Mouse (Mus musculus): ENCODE results near the gene Mip.
"Not testable (repeated sequence)": the region's sequence is repeated elsewhere in the genome, so short reads cannot be mapped to it uniquely, and the experiment has no call there.

Mip gene

DNA sequence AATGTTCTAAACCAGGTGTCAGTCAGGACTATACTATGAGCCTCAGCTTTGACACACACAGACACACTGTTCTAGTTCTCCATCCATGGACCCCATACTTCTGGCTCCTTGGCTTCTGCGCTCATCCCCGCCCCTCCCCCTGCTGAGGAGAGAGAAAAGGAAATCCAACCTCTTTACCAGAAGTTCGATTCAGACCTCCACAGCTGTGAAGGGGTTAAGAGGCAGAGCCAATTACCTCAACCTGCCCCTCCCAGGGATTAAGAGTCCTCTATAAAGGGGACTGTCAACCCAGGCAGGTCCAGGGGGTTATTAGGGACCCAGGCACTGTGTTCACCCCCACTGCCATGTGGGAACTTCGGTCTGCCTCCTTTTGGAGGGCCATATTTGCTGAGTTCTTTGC, at the start of gene Mip:
TSS of gene Mip (plus strand) at position 301 of the 400 bp plus-strand sequence.
- no peak for DNase-seq (ENCODE audit: low read depth in 2 of 2, low spot score in 2 of 2)

DNA sequence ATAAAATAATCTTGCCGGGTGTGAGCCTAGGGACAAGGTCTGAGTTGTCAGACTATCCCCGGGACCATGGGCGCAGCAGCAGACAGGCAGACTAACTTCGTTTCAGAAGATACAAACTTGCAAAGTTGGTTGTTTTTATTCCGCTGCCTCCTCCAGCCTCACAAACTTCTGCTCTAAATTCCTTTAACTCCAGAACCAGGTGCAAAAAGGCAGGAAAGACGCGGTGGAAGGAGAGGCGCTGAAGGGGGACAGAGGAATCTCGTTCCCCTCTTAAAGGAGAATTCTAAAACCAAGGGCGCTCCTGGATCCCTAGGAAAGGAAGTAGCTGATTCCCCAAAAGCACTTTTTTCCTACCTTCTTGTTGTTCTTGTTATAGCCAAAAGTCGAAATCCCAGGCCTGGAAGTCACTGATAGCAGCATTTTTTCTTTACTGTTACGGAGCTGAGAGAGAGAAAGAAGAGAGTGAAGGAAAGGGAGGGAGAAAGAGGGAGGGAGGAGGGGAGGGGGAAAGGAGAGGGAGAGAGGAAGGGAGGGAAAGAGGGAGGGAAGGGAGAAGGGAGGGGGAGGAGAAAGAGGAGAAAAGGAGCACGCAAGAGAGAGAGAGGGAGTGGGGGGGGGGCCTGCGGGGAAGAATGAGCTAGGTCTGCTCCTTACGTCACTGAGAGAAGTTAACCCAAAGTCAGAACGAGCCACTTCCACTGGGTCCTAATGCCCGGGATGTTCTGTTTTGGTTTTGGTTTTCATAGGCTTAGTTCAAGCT, 49.5 kb upstream of the Mip start:
- DNase-seq (ENCODE audit: low read depth in 2 of 2, low spot score in 2 of 2): peak; percentile 24 to 70

DNA sequence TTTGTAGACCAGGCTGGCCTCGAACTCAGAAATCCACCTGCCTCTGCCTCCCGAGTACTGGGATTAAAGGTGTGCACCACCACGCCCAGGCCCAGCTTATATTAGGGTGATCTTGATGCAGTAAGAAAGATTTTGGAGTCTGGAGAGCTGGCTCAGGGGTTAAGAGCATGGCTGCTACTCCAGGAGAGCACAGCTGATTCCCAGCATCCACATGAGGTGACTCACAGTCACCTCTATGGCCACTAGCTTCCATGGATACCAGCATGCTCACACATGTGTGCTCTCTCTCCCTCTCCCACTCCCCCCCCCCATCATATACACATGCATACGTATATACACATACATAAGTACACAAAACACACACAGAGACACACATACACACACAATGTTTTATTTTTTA, 48.3 kb upstream of the Mip start:
- no peak for DNase-seq (ENCODE audit: low read depth in 2 of 2, low spot score in 2 of 2)

DNA sequence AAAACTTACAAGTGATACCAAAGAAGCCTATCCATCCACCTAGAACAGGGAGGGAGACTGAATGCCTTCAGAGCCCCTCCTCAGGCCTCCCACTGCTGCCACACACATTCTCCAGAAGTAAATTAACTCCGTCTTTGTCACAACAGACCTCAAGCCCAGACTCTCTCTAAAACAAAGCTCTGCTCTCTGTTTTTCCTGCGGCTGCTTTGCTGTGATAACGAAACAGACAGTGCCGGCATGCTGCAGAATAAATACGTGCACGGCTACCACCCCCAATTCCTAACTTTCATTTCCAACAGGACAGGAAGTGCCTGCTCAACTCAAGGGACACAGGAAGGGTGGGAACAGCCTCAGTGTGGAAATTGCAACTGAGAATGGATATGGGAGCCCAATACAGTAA, 45.6 kb upstream of the Mip start, which contains the start of gene Rbms2:
TSS of gene Rbms2 (minus strand) at position 309 of the 400 bp plus-strand sequence.
- DNase-seq (ENCODE audit: low read depth in 2 of 2, low spot score in 2 of 2): no peak

DNA sequence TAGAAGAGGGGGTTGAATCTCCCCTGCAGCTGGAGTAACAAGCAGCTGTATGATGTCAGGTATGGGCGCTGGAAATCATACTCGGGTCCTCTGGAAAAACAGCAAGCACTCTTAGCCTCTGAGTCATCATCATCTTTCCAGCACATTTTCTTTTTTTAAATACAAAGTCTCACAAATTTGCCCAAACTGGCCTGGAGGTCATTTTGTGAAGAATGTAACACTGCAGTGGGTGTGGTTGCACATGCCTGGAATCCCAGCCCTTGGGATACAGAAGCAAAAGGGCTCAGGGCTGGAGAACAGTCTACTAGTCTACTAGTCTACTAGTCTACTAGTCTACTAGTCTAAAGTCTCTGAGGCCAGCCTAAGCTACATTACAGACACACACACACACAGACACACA, 41.3 kb upstream of the Mip start:
- no peak for DNase-seq (ENCODE audit: low read depth in 2 of 2, low spot score in 2 of 2)

DNA sequence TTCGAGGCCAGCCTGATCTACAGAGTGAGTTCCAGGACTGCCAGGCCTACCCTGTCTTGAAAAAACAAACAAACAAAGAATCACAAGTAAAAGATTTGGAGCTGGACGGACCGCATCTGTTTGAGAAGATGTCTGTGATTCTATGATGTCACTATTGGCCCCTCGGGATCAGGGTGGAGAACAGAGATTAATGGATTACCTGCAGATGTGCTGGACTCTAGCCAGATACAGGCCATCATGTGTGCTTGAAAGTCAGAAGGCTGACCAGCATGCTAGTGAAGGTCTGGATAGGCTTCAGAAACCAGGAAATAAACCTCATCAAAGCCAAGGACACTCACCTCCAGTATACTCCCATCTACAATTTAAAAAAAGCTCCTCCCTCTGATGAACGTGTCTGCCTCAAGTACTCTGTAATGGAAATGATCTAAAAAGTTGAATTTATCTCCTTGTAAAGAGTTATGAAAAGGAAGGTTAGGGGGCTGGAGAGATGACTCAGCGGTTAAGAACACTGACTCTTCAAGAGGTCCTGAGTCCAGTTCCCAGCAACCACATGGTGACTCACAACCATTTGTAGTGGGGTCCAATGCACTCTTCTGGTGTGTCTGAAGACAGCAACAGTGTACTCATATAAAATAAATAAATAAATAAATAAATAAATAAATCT, 40.2 kb upstream of the Mip start:
- DNase-seq (ENCODE audit: low read depth in 2 of 2, low spot score in 2 of 2): no peak

DNA sequence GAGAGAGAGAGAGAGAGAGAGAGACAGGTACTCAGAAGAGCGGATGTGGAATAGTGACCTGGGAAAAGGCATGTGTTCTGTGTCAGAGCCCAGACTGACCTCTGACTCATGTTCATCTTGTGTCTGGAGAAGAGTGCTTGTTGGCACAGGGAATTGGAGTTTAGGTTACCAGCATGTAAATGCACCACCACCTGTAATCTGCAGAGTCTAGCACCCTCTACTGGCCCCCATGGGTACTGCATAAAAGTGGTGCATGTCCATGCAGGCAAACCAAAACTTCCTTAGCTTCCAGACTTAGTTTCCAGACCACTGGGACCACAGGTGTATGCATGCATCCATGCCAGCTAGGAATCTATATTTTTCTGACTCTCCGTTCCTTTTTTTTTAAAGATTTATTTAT, 39.7 kb upstream of the Mip start:
- DNase-seq (ENCODE audit: low read depth in 2 of 2, low spot score in 2 of 2): peak; percentile 73 to 80

DNA sequence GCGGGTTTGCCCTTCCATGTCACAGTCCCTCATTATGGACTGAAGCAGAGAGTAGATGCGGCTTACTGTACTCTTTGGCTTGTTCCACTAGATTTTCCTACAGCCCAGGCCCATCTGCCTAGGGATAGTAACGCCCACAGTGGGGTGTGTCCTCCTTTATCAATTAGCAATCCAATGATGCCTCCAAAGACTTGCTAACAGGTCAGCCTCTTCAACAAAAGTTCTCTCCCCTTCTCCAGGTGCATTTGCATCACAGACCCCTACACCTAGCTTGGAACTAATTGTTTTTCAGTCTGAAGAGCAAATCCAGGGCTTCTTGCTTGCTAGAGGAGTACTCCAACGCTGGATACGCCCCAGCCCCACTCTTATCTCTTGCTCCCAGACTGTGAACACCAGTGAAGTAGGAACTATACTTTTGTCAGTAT, 38.4 kb upstream of the Mip start:
- no peak for DNase-seq (ENCODE audit: low read depth in 2 of 2, low spot score in 2 of 2)

DNA sequence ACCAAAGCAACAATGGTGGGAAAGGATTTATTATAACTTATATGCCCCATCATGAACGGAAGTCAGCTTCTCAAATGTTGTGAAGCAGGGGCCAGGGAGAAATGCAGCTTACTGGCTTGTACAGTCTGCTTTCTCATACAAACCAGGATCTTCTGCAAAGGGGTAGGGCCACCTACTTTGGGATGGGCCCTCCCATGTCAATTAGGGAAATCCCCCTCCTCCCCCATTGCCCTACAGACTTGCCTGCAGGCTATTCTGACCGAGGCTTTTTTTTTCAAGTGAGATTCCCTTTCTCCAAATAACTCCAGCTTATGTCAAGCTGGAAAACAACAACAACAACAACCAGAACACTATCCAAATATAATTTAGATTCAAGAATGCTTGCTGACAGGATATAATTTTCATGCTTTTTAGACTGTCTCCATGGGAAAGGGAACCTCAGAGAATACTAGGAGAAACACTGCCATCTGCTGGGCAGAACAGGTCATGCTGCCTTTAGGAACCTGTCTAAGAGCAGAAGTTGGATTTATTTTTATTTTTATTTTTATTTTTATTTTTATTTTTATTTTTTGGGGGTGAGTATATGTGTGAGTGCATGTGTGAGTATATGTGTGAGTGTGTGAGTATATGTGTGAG, 37.3 kb upstream of the Mip start:
- DNase-seq (ENCODE audit: low read depth in 2 of 2, low spot score in 2 of 2): peak; percentile 58 to 74

DNA sequence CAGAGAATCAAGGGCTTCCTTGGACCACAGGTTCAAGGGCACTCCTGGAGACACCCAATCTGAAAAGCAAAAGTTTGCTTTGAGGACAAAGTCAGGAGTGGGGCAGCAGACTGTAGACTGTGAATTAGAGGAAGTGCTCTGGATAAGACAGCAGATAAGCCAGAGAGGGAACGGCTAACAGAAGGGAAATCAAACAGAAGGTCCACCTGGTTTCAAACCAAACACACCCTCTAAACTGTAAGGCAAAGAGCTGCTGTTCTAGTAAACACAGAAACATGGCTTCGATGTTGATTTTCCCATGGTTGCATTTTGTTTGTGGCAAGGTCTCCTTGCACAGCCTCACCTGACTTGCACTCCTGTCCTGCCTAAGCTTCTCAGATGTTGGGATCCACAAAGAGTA, 34.2 kb upstream of the Mip start:
- DNase-seq (ENCODE audit: low read depth in 2 of 2, low spot score in 2 of 2): no peak

DNA sequence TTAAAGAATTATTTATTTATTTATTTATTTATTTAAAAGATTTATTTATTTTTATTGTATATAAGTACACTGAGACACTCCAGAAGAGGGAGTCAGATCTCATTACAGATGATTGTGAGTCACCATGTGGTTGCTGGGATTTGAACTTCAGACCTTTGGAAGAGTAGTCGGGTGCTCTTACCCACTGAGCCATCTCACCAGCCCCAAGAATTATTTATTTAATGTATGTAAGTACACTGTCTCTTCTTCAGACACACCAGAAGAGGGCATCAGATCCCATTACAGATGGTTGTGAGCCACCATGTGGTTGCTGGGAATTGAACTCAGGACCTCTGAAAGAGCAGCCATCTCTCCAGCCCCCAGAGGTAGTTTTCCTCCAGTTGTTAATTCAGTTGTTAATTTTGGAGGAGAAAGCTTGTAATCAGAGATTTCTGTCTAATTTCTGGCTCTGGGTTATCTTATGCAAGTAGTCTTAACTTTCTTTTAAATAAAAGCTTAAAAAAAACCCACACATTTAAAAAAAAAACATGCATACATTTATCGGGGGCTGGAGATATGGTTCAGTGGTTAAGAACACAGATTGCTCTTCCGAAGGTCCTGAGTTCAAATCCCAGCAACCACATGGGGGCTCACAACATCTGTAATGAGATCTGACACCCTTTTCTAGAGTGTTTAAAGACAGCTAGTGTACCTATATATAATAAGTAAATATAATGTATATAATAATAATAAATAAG, 33.4 kb upstream of the Mip start:
- not testable (repeated sequence) for DNase-seq (ENCODE audit: low read depth in 2 of 2, low spot score in 2 of 2)

DNA sequence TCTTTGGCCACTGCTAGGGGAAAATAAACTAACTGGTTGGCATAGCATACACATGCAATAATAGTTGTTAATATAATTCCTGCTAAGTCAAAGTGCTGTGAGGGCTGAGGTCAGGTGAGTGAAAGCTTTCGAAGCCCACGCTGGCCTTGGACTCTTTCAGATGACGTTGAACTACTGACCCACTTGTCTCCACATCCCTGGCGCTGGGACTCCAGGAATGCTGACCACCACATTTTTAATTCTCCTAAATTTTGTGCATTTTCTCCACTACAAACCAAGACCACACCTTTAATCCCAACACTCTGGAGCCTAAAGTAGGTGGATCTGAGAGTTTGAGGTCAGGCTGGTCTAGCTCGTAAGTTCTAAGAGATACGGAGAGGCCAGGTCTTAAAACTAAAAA, 32.5 kb upstream of the Mip start:
- no peak for DNase-seq (ENCODE audit: low read depth in 2 of 2, low spot score in 2 of 2)

DNA sequence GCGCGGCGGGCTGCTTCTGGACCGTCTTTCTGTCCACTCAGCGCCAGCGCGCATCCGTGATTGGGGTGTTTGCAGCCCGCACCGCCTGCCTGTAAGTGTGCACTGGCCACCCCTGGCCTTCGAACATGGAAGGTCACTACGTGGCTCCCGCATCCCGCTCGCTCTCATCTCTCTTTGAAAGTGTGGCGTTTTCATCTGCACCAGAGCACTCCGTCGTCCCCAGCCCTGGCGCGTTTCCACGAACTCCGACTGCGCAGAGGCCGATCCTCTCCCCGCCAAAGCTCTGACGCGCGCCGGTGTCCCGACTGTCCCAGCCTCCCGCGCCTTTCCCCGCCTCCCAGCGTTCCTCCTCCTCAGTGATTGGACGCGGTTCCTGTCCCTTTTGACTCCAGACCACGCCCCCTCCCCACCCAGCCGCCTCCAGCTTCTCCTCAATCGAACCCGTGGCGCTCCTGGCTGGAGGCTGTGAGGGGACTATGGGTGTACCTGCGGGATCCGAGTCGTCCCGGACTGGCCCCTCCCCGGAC, 31.6 kb upstream of the Mip start, which contains the start of gene Gls2:
TSS of gene Gls2 (plus strand) at position 434 of the 527 bp plus-strand sequence.
- DNase-seq (ENCODE audit: low read depth in 2 of 2, low spot score in 2 of 2): peak; percentile 50 to 53

DNA sequence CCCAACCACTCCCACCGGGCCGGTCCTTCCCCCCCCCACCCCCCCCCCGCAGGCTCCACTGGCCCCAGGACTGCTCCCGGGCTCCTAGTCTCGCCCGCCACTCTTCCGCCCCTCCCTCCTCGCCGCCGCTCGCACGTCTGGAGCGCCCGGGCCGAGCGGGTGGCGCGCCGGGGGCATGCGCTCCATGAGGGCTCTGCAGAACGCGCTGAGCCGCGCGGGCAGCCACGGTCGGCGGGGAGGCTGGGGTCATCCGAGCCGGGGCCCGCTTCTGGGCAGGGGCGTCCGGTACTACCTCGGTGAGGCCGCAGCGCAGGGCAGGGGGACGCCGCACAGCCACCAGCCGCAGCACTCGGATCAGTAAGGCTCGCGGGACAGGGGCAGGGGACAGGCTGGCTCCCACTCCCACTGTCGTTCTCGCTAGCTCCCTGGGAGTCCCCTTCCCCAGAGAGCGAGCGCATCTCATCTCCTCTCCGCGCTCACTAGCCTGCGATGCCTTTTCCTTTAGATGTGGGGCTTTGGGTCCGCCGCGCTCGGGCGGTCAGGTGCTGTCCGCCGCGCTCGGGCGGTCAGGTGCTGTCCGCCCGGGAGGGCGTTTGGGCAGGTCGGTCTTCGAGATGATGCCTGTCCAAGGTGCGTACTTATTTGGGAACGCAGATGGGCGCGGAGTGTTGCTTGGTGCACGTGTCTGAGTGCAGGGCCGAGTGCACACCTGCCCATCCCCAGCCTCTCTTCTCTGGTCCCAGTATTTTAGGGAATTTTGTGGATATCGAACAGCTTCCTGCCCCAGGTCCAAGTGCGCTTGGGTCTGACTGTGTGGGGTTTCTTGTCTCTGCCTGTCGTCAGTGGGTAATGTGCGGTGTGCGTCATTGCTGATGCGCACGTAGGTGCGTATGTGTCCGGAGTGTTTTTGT, 30.8 kb upstream of the Mip start:
- DNase-seq (ENCODE audit: low read depth in 2 of 2, low spot score in 2 of 2): peak in 1 of 2 experiments; percentile 10

DNA sequence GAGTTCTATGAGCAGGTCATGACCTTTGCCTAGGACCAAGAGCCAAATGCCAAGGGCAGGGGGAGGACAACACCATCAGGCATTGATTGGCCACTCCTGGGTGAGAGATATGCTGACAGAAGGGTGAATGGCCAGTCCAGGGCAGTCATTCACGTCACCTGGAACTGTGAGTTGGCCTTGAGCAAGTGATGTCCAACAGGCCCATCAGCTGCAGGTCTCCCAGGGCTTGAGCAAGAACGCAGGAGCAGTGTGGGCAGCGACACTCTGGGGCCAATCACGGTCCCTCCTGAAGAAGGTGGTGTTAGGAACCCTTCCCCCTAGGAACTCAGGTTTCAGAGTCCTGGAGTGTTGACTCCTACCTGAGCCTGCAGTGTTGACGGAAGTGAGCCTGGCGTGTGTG, 23.8 kb upstream of the Mip start:
- no peak for DNase-seq (ENCODE audit: low read depth in 2 of 2, low spot score in 2 of 2)

DNA sequence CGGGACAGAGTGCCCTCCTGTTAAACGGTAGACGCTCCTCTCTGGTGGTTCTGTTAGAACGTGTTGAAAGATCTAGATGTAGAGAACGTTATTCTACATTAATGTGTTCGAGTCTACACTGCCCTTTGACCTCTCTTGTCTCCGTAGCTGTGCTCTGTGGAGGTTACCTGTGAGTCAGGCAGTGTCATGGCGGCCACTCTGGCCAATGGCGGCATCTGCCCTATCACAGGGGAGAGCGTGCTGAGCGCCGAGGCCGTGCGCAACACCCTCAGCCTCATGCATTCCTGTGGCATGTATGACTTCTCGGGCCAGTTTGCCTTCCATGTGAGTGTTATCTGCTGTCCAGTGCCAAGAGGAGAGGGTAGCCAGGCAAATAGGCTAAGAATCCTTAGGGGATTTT, 20.7 kb upstream of the Mip start:
- DNase-seq (ENCODE audit: low read depth in 2 of 2, low spot score in 2 of 2): no peak

DNA sequence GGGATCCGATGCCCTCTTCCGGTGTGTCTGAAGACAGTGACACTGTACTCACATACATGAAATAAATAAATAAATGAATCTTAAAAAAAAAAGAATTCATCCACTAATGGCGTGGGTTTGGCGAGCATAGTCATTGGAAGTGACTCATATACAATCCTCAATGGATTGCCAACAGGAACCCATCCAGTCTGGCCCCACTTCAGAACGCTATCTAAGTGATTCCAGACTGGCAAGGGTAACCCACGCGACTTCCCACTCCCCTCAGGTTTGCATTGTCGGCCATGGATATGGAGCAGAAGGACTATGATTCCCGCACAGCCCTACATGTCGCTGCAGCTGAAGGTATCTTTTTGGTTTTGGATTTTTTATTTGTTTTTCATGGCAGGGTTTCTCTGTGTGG, 17.3 kb upstream of the Mip start:
- no peak for DNase-seq (ENCODE audit: low read depth in 2 of 2, low spot score in 2 of 2)

DNA sequence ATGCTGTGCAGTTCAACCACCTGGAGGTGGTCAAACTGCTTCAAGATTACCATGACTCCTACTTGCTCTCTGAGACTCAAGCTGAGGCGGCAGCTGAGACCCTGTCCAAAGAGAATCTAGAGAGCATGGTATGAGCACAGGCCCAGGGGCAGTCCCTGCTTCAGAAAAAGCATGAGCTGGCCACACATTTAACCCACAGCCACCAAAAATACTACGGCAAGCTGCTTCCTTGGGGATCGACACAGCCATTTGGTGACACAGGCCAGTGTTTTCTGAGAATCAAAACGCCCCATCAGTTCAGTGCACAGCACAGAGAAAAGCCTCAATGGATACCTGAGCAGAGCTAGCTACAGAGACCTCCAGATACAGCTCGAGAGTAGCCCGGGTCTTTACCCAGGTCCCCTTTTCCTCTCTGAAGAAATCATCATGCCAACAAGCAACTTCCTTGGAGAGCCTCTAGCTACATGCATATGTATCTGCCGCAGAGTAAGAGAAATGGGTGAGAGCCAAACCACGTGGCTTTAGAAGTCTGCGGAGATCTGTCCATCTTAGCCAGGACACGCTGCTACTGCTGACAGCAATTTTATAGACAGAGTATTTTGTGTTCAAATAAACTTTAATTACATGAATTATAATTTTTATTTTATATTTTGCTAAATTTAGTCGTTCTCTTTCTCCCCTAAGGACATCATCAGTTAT, 16.2 kb upstream of the Mip start:
- DNase-seq (ENCODE audit: low read depth in 2 of 2, low spot score in 2 of 2): no peak

DNA sequence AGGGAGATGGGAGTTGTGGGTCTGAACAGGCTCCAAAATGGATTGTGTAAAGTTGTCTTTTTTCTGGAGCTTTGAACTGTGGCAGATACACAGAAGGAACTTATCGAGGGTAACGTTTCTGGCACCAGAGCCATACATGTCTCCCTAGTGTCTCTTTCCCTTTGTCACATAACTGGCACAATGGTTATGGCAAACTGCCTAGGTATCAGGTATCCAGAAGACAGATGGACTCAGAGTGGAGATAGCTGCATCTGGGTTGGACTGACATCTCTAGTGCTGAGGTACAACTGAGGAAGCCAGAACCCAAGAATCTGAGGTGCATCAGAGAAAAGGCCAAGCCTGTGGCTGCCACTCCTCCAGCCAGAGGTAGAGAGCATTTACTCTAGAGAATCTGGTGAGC, 15.5 kb upstream of the Mip start:
- DNase-seq (ENCODE audit: low read depth in 2 of 2, low spot score in 2 of 2): no peak

DNA sequence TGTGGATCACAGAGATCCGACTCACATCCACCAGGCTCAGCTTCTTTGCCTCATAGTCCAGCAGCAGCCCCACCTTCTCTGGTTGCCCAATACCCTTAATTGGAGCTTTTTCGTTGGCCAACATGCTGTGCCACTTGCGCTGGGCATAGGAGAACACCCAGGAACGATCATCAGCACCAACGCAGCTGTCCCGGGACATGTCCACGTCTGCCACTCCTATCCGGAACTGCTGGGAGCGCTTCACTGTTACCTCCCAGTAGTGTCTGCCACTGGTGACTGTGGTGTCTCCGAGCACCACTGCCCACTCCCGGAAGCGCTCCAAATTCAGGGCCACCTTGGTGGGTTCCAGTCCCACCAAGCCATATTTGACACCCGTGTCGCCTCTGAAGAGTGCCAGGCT, 14.7 kb upstream of the Mip start:
- DNase-seq (ENCODE audit: low read depth in 2 of 2, low spot score in 2 of 2): no peak
